Mouse (Mus musculus) natural killer cell, adult 2 months (primary cell): ENCODE measurements around the gene Nrip2.
"Not testable (repeated sequence)": the region's sequence is repeated elsewhere in the genome, so short reads cannot be mapped to it uniquely, and the experiment has no call there.

Experiments used
- DNase-seq, 2 experiments: peaks; one replicate each; pipeline ENCODE4 v3.0.0; 2022; ENCODE audit warnings: low spot score in 2 of 2

The Nrip2 gene

DNA sequence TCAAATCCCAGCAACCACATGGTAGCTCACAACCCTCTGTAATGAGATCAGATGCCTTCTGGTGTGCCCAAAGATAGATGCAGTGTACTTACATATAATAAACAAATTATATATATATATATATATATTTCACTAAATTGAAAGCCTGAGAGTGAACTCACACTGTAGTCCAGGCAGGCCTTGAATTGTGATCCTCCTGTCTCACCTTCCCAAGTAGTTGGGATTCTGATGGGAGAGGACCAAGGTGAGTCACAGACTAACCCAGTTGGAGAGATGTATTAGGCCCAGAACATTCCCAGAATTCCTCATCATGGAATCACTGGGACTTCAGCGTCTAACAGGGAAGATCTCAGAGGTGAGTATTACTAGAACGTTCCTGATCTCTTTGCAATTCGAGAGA lies at the start of gene Nrip2:
Gene Nrip2 (plus strand): TSS at position 301 of the 400 bp plus-strand sequence.
- no peak for DNase-seq

- DNase-seq = no peak
These were observed 49.4 kb upstream of the Nrip2 start for GRCm38 (mm10) chr6:128349711-128350110.

DNA sequence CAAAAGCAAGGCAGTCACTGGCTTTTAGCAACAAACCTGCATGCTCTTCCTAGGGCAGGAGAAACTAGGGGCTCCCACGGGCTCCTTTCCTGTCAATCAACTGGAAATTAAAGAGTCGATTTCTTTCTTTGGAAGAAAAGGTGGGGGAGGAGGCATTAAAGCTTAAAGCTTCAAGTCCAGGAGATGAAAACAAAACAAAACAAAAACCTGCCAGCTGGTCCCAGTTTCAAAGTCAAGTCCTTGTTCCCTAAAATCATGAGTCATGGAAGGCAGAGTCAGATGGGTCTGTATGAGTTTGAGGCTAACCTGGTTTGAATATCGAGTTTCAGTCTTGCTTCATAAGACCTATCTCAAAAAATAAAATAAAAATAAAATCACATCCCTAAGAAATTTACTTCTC lies 45.0 kb upstream of the Nrip2 start:
- no peak for DNase-seq

DNA sequence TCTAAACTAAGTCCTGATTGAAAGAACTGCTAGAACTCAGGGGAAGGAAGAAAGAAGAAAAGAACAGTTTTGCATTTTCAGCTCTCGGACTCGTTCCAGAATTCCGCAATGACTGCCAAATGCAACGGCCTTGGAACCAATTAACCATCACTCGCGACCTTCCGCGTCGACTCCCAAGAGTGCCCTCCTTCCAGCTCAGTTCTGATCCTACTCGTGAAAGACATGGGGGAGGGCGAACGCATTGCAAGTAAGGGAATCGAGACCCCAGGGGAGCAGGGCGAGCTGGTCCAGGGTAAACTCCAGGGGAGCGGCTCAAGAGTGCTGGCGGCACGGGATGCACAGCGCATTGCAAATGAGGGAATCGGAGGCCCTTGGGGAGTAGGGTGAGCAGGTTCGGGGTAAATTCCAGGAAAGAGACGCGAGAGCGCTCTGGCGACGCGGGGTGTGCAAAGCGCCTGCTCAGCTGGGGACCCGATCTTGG lies 43.9 kb upstream of the Nrip2 start:
- DNase-seq = no peak

- DNase-seq = peak; percentile 44 to 74
These were observed 43.2 kb upstream of the Nrip2 start, which contains the start of gene Tulp3 for GRCm38 (mm10) chr6:128355726-128356416. Tulp3 (minus strand) TSS chr6:128355851.

DNA sequence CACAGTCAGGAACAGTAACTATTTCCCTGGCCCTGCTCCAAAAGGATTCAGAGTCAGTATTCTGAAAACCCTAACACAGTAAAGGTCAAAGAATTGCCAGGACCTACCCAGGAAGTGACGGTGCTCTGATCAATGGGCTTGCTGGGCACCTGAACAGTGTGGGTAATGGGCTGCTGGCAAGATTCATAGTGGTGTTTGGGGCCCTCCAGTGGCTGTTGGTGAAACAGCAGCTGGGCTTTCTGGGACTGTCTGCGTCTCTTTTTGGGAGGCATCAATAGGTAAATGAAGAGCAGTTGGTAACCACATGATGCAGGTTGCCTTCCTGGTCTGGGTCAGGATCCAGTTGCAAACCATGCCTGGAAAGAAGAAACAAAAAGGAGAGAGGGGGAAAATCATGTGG lies 40.1 kb upstream of the Nrip2 start:
- DNase-seq = peak; percentile 34 to 65

- no peak for DNase-seq
These were observed 37.2 kb upstream of the Nrip2 start for GRCm38 (mm10) chr6:128361901-128362300.

DNA sequence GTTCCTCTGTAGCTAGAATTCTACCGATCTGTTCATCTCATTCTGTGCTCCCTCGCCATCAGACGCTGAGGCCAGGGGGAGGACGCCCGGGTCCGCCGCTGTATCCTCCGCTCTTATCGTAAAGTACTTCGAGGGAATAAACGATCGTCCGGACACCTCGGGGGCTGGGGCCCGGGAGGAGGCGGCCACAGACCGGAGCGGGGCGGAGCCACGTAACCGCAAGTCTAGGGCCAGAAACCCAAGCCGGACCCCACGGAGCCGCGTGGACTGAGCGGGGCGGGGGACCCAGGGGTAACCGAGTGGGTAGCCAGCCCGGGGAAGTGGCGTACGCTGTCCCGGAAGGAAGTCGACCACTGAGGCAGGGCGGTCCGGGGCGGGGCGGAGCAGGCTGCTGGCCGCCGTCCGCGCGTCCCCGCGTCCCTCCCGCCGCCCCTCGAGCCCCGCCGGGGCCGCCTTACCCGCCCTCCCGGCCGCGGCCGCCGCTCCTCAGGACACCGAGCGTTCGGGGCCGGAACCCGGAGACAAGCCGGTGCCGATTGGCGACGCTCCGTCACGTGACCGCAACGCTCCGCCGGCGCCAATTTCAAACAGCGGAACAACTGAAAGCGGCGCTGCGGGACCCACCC lies 36.6 kb upstream of the Nrip2 start, which contains the start of the genes Rhno1 and Foxm1:
Gene Rhno1 (minus strand): TSS at position 531 of the 626 bp plus-strand sequence.
Gene Foxm1 (plus strand): TSS at position 587 of the 626 bp plus-strand sequence.
- DNase-seq = peak; percentile 71 to 77

- DNase-seq = no peak
These were observed 35.9 kb upstream of the Nrip2 start for GRCm38 (mm10) chr6:128363007-128363825.

DNA sequence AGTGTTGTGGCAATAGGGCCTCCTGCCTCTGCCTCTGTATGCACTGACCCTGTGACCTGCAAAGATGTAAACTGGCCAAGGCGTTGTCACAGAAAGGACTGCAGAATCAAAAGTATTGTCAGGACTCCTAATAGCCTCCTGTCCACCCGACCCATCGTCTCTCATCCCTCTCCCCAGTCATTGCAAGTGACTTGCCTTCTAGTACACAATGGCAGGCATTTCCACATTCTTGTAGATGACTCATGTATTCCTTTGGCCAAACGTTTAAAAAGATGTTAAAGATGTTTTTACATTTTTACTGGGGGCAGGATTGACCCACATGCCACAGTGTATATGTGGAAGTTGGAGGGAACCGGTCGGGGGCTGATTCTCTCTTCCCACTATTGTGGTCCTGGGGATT lies 34.4 kb upstream of the Nrip2 start:
- DNase-seq = no peak

DNA sequence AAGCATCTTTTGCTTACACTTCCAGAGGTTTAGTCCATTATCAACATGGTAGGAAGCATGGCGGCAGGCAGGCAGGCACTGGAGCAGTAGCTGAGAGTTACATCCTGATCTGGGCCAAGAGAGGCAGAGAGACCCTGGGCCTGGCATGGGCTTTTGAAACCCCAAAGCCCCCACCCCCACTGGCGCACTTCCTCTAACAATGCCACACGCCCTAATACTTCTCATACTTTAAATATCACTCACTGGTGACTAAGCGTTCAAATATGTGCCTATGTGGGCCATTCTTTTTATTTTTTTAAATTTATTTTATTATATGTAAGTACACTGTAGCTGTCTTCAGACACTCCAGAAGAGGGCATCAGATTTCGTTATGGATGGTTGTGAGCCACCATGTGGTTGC lies 32.6 kb upstream of the Nrip2 start:
- no peak for DNase-seq

DNA sequence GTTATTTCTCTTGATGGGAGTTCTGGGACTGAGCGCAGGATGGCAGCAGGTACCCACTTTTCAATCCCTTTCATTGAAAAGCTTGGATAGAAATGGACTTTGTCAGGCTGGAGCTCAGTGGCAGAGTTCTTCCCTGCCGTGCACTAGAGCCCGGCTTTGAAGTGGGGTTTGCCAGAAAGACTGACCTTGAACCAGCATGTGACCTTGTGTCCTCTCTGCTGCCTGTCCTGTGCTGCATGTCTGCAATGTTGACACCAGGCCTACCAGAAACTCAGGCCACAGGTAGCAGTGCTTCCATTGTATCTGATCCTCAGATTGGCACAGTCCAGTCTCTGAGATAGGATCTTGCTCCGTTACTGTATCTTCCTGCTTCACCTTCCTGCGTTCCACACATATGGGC lies 29.1 kb upstream of the Nrip2 start:
- DNase-seq = no peak

DNA sequence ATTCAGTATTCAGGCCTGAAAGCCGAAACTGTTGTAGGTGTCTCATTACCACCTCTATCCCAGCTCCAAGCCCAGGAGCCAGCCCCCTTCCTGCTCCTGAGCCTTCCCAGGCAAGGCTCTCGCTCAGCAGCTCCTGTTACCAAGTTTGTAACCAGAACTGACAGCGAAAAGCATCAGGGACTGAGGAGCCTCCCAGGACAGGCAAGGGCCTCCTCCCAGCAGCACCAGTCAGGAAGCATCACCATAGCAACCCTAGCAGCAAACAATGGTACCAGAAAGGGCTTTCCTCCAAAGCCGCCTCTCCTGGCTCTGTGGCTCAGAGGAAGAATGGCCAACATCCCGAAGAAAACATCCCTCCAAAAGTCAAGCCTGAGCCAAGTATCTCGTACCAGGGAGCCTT lies 23.9 kb upstream of the Nrip2 start, which contains the start of the genes Tex52 and Gm44596:
Gene Tex52 (plus strand): TSS at position 265 of the 400 bp plus-strand sequence.
Gene Gm44596 (plus strand): TSS at position 312 of the 400 bp plus-strand sequence.
- DNase-seq = no peak

DNA sequence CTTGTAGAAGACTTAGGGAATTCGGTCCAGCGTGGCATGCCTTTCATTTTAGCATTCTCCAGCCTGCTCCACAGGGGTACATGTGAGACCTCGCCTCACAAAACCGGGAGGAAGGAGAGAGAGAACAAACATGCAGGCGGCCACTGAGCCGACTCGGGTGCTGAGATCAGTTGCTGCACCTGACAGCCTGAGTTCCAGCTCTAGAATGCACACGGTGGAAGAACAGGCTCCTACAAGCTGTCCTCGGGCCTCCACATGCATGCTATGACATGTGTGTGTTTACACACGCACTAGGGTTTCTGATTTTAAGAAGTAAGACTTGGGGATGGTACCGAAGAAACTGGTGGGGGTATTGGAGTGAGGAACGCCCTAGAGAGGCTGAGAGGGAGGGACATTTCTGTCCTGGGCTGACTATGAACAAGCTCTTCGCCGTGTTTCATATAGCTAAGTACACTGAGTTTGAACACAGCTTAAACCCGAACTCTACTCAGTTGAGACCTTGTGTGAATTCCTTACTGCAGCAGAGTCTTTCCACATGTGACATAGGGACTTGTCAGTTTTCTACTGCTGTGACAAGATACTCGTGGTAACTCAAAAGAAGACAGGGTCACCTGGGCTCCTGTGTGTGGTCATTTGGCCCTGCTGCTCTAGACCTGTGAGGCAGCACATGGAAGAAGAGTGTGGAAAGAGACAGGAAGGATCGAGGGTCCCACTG lies 22.6 kb upstream of the Nrip2 start:
- no peak for DNase-seq

- no peak for DNase-seq
These were observed 19.5 kb upstream of the Nrip2 start for GRCm38 (mm10) chr6:128379636-128380035.

DNA sequence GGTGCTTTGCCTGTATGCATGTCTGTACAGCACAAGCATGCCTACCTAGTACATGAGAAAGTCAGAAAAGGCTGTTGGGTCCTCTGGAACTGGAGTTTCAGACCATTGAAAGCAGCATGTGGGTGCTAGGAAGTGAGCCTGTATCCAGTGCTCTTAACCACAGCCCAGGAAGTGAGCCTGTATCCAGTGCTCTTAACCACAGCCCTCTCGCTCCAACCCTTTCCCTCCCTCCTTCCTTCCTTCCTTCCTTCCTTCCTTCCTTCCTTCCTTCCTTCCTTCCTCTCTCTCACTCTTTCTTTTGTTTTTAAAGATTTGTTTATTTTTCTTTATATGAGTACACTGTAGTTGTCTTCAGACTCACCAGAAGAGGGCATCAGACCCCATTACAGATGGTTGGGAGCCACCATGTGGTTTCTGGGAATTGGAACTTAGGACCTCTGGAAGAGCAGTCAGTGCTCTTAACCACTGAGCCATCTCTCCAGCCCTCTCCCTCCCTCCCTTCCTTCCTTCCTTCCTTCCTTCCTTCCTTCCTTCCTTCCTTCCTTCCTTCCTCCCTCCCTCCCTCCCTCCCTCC lies 18.4 kb upstream of the Nrip2 start:
- DNase-seq = not testable (repeated sequence)

GRCm38 (mm10) chr6:128381254-128381653 lies 17.8 kb upstream of the Nrip2 start:
- no peak for DNase-seq

GRCm38 (mm10) chr6:128383752-128384151 lies 15.3 kb upstream of the Nrip2 start:
- peak in 1 of 2 experiments; percentile 41 for DNase-seq

GRCm38 (mm10) chr6:128385026-128385425 lies 14.1 kb upstream of the Nrip2 start:
- no peak for DNase-seq

DNA sequence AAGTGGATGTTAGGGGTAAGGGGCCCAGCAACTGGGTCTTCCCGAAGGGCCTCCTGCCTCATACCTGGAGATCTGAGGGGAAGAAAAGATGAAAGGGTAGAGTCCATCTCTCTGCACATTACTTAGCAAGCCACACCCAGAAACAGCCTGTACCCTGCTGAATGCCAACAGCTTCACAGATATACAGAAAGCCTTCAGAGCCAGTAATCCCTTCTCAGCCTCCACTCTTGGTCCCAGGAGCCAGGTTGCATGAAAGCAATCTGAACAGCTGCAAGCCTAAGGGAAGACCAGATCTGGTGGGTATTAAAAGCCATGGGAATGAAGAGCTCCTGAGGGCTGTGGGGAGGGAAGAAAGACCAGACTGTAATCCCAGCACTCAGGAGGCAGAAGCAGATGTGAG lies 9.9 kb upstream of the Nrip2 start:
- no peak for DNase-seq

DNA sequence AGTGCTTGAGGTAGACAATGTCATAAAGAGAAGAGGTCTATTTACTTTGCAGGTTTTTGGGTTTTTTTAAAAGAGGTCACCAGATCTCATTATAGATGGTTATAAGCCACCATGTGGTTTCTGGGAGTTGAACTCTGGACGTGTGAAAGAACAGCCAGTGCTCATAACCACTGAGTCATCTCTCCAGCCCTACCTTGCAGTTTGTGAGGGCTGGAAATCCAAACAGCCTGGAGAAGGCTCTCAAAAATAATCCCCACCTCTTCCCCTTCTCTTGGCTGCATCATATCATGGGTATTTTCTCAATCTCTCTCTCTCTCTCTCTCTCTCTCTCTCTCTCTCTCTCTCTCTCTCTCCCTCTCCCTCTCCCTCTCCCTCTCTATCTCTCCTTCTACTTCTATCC lies 8.4 kb upstream of the Nrip2 start:
- DNase-seq = no peak
